Mouse (Mus musculus): ENCODE measurements at regions not wholly inside any gene's neighbourhood (a gene's known extent, or its start where the extent isn't known, plus 50 kb on each side); places are given as distances from the start of the nearest gene placed in this dataset.

DNA sequence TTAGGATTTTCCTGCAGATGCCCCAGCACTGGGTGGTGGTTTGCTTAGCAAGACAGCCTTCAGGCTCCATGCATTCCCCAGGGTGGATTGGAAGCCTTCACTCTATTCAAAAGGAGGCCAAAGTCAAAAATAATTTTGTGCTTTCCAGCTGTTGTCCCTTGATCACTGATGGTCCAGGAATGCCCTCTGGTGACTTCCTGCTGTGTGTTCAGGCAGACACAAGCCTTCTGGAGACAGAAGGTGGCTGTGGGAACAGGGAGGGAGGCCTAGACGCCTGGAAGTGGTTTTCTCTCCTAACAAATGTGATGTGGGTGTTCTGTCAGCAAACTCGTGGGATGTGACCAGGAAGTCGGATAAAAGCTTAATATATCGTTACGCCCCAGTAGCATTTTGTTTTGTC is 81.3 kb downstream of the Atp6ap1l start:
- DNase-seq (ENCODE audit: low read depth, low spot score), result peak; percentile 42

DNA sequence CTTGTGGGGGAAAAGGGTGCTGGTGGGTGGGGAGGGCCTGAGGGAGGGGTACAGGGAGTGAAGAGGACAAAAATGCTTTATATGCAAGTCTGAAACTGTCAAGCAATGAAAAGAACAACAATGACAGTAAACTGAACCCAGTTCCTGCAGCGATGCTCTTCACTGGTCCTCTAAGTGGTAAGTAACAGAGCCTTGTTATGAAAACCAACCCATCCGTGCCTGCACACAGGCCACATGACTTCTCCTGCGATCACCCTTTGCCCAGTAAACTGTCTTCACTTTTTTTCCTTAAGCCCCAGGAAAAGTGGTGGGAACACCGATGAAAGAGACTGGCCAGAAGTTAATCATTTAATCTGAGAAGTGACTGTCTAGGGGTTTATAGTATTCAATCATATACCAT is 83.3 kb downstream of the Atp6ap1l start:
- no peak for DNase-seq (ENCODE audit: low read depth, low spot score)

DNA sequence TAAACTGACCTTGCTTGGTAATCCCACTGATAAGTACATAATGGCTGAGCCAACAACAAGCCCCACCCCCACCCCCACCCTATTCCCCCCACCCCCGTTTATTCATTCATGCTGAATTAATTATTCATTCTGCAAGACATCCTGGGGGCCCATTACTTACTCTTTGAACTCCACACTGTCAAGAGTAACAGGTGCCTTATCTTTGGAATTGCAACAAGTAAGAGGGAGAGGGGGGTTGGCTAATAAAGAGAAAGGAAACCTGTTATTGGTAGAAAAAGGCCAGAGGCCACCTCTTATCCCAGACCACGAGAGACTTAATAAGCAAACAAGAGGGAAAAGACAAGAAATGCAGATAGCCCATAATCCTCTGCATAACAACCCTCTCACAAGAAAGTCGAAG is 84.7 kb downstream of the Atp6ap1l start:
- no peak for DNase-seq (ENCODE audit: low read depth, low spot score)

DNA sequence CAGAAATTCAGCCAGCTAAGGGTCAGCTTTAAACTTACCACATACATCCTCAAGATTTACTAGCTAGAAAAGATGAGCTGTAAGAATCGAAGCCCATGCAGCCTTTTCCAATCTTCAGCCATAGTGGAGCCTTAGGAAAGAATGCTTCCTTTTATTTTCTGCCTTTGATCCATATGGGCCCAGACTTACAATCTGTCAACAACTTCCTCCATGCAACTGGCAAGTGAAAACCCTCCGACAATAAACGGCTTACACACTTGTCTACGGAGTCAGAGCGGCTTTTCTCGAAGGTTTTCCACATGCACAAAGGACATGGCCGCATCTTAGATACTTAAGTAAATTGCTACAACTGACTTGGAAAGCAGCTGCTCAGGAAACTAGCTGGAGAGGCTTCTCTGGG is 85.2 kb downstream of the Atp6ap1l start:
- DNase-seq (ENCODE audit: low read depth, low spot score), result no peak

DNA sequence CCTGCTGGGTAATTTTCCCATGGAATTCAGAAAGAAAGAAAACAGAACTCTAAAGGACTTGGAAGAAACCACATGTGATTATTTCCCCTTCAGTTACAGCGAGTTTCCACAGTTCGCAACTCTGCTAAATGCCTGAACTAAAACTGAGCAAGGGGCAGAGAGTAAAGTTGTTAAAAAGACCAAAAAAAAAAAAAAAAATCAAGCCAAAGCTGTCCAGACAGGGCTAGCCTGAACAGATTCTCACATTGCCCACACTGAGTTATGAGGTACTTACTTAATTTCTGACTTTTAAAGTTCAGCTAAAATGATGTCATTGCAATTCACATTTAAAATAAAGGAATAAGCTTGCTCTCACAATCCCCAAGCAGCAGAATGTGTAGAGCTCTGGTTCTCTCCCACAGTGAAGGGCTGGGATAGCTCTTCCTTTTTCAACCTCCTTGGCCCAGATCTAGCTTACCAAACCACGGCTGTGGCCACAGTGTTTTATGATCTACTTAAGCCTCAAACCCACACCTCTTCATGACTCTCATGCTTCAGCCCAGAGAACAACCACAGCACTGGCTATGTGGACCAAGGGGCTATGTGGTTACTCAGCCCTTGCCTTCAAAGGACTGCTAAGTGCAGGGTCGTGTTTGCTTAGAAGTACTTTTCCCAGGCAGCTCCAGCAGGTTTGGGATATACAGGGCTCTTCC is 90.8 kb downstream of the Atp6ap1l start:
- no peak for DNase-seq (ENCODE audit: low read depth, low spot score)

DNA sequence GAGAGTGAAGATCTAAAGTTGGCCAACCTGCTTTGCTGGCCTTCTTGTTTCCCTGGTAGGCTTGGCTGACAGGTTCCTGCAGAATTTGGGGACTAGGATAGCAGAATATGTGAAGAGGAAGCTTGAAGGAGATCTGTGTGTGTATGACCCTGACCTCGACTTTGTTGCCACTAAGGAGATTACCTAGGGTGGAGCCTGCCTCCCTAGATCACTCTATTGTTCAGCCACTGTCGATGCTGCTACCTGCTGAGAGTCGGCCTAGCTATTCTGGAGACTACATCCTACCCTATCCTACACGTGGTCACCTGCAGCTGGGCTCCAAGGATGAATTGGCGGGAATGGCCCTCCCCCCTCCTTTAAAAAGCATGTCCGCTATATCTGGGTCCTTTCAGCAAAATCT is 95.1 kb downstream of the Atp6ap1l start:
- DNase-seq (ENCODE audit: low read depth, low spot score), result no peak

DNA sequence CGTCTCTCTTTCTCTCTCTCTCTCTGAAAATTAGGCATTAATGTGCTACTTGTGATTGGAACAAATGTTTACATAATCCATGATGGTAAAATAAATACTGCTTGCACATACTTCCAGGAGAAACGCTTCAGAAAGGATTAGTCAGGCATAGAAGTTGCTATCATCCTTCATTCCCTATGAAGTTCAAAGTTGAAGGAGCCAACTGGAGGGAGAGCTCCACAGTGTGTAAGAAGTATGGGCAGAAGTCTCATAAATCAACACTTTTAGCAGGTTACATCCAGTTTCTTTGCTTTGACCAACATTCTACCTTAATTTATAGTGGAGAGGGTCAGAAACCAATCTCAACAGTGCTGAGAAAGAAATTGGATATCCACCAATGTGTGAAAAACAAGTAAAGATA is 105.5 kb downstream of the Atp6ap1l start:
- DNase-seq (ENCODE audit: low read depth, low spot score), result no peak

DNA sequence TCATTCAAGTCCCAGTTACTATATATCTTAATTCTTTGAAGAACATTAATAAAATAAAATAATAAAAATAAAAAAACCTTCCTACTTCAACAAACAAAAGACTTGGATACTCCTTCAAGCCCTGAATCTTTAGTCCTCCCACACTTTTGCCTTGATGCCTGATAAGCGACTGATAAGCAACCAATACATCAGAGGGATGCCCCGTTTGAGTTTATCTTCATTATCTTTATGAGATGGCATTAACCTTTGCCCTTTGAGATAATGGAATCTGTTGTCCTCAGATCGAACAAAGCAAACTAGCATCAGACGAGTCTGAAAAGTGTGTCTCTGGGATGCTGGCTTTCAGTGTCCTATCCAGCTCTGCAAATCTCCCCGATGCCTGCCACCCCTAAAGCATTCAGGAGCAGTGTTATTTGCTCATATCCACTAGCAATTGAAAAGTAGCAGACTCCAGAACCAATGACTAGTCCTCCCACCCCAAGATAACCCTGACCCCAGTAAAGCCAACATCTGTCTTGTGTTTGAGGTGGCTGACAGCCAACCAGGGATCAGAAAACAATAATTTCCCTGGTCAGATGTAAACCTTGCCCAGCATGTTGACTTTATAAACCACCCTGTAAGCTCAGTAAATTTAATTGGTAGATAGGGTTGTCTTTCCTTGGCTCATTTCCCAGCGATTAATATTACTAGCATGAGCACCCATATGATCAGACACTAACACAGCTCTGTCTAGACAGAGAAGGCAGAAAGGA is 106.2 kb downstream of the Atp6ap1l start:
- DNase-seq (ENCODE audit: low read depth, low spot score), result no peak

DNA sequence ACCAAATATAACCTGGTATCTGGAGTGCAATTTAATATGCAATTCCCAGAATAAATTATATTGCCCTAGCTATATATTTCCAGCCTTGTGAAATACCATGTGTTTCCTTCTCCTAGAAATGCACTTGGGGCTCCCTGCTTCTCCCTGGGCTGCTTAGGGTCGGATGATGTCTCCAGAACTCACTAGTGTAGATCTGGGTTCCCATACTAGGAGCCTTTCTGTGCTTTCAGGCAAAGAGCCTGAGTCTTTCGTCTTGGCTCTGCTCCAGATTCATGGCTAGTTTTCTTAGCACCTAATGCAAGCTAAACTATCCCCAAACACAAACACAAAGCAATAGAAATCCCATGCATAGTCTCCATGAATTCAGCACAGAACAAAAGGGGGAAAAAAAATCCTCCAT is 106.8 kb downstream of the Atp6ap1l start:
- no peak for DNase-seq (ENCODE audit: low read depth, low spot score)

DNA sequence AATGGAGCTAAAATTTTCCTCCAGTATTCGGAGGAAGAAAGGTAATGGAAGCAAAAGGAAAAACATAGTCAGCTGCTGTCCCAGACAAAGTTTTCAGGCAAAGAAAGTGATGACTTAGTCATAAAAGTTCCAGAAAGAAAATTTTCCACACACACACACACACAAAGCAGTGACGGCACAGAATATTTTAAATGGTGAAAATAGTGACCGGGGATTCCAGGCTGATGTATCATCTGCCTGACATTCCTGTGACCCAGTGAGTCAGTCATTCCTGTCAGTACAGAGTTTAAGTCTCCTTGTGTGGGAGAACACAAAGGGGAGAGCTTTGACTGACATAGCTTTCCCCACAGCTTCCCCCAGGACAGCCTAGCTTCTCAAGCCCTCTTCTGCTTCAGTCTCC is 107.9 kb downstream of the Atp6ap1l start:
- no peak for DNase-seq (ENCODE audit: low read depth, low spot score)

DNA sequence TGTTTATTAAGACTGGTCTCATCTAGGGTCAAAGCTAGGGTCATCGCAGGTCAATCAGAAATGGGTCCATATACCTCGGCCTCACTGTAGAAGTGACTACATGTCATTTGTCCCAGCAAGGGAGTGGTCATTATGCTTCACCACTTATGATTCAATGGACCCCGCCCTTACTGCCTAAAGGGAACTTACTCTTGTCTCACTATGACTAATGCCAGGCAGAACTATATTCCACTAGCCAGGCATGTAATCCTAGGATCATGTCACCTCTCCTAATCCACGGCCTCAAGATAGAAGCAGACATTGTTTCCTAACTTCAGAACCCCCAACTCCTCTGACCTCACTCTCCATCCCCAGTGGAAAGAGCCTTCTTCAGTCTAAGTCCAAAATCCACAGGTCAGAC is 108.3 kb downstream of the Atp6ap1l start:
- DNase-seq (ENCODE audit: low read depth, low spot score), result no peak

DNA sequence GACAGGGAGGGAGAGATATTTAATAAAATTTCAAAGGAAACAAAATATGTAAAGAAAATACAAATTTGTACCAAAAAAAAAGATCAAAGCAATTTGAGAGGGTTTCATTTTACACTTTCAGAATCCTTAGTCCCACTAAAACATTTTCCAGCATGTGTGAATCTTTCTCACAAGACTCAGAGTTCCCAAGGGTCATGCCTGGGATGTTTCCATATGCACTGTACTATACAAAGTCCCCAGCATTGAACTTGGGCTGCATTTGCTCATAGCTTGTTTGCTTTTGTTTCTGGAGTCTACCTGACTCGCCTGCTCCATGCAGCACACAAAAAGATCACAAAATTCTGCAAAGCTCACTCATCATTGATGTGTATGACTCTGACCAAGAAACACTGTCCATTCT is 122.7 kb downstream of the Atp6ap1l start:
- DNase-seq (ENCODE audit: low read depth, low spot score), result no peak

DNA sequence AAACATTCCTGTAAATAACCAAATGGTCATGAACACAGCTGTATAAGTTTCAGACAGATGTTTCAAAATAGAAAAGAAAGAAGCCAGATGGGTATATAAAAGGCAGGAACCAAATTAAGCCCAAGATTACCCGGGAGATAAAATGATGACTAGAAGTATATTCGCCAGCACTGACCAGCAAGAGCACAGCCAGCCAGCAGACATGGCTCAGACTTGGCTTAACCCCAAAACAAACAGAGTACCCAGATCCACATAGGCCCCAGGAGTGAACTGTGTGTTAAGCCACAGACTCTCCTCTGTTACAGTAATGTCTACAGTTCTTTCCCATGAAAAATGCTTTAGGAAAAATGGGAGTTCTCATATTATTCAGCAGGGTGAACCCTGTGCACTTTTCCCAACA is 123.2 kb downstream of the Atp6ap1l start:
- DNase-seq (ENCODE audit: low read depth, low spot score), result no peak

DNA sequence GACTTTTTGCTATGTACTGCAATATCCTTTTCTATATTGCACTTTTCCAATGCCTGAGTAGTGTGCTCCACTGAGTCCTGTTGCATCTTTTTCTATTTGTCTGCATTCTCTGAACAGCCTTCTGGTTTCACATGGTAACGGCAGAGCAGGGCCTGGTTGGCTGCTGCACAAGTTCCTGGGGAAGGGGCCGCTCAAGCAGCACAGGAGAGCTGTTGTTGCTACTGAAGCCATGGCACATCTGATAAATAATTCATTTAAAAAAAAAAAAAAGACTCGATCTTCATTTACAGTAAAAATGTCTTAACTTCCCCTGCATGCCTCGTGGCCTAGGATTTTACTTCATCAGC is 127.2 kb downstream of the Atp6ap1l start:
- DNase-seq (ENCODE audit: low read depth, low spot score), result no peak

DNA sequence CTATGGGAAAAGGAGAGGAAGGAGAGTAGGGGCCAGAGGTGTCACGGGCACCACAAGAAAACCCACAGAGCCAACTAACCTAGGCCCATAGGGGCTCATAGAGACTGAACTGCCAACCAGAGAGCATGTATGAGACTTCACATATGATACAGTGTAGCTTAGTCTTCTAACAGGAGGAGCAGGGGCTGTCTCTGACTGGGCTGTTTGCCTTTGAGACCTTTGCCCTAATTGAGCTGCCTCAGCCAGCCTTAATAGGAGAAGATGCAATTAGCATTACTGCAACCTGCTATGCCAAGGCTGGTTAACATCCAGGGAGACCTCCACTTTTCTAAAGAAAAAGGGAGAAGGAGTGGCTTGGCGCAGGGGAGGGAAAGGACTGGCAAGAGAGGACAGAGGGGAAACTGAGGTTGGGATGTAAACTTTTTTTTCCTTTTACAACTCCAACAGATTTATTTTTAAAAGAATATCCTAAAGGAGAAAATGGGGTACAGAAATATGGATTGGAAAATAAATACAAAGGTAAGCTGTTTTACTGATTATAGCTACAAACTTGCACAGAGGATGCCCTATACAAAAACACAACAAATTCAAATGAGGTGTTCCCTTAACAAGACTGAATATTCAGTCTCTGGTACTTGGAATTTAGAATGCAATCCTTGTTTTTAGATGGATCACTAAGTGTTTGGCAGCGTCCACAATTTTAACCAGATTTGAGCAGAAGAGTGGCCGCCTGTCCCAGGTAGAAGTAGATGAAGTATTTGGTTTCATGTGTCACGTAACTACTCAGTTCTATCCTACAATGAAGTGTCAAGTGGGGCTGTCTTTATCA is 127.8 kb downstream of the Atp6ap1l start:
- DNase-seq (ENCODE audit: low read depth, low spot score), result no peak

DNA sequence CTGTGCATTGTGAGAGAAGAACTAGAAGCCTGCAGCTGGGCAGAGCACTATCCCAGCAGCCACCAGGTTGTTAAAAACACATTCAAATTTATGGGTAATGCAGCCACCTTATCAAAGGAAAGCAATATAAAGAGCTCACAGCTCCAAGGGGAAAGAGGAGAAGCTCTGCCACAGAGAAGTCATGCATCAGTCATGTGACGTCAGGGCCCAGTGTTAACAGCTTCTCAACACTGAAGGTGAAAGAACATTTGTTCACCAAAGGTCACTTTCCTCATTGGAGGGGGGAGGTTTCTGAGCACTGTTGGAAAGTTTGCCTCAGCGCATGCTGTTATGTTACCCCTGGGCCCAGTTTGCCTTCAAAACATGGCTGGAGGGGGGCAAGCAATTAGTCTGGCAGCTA is 143.0 kb downstream of the Atp6ap1l start:
- no peak for DNase-seq (ENCODE audit: low read depth, low spot score)

DNA sequence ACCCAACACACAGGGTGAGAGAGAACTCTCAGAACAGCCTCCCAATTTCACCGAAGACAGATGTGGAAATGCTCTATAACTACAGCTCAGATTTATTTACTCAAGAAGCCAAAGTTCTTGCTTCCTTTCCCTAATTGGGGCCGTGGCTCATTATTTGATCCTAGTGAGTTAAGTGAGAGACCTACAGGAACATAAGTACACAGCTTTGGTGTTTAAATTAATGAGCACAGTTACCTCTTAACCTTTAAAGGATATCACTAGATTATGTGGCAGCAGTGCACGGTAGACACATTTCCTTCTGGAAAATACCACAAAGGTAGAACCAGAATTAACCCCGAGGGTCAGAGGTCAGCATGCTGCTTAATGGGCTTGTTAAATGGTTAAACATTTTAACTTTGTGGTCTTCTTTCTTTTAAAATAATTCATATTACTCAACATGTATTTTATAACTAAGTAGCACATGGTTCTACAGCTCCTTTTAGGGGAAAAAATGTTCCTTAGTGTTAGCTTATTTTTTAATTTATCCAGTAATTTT is 144.6 kb downstream of the Atp6ap1l start:
- DNase-seq (ENCODE audit: low read depth, low spot score), result no peak

DNA sequence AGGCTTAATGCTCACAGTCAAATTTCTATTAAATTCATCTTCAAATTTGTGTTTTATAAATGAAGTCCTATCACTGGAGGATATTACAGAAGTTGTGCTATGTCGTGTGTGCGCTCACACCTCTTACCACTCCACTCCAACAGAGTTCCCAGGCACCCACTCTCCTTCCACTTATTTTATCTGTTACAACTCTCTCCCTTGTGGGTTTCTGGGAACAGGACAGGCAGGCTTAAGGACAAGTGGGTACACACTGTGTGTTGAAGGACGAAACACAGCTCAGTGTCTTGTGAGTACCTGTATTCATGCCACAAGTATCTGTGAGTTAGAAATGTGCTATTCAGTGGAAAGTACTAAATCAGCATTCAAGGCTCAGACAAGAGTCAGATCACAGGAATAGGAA is 150.7 kb downstream of the Atp6ap1l start:
- no peak for DNase-seq (ENCODE audit: low read depth, low spot score)

DNA sequence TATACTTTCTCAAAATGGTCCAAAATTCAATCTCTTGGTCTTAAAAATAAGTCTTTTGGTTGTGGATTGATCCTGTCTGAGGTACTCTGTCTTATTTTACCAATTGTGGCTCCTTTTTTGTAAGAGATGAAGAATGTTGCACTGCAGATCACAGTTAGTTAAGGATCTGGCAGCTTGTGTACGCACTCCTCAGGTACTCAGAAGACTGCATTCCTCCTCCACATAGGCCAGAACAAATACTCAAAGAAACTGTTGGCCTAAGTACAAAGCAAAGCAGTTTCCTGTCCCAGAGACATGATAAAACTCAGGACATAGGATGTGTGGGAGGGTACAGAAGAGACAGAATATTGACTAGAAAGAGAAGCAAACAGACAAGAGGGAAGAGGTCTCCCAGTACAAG is 155.4 kb downstream of the Atp6ap1l start:
- DNase-seq (ENCODE audit: low read depth, low spot score), result no peak

DNA sequence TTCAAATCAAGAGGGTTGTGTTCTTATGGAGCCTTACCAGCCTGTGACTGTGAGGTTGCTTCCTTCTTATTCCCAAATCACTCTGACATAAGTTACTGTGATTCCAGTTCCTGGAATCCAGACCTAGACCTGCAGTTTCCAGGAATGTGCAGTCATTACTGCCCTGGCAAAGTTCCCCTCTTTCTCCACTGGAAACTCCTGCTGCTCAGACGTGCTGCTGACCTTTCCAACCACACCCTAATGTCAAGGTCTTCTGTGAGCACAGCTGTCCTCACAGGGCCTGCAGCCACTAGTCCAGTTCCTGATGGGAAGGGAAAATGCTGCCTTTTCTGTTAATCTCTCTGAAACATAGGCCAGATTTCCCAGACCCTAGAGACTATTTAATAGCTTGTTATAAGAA is 160.1 kb downstream of the Atp6ap1l start:
- no peak for DNase-seq (ENCODE audit: low read depth, low spot score)

DNA sequence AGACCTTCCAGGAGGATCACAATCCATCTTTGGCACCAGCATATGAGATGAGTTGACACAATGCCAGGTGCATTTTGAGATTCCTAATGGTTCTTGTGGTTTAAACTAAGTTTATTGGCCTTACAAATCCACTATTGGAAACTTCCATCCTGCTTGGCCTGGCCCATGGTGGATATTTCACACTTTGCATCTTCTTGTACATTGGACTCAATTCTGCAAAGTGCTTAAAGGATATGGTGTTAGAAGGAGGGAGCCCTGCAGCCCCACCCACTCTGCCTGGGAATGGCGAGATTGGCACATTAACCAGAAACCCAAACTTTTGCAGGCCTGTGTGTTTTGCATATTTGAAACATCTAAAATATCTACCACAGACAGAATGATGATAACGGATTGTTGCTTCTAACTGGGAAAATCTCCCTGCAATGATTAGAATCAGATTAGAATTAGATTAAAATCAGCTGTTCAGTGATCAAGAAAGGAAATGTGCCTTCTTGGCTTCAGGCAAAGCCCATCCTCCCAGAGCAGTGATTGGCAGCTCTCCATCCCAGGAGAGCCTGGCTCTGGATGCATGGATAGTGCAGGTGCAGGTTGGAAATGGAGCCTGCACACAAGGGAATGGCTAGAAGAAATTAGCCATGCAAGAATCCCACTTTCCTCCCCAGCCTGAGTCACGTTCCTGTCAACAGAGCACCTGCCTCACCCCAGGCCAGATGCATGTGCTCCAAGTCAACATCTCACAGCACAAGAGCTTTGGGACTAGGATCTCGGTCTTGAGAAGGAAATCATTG is 162.3 kb downstream of the Atp6ap1l start:
- DNase-seq (ENCODE audit: low read depth, low spot score), result no peak

DNA sequence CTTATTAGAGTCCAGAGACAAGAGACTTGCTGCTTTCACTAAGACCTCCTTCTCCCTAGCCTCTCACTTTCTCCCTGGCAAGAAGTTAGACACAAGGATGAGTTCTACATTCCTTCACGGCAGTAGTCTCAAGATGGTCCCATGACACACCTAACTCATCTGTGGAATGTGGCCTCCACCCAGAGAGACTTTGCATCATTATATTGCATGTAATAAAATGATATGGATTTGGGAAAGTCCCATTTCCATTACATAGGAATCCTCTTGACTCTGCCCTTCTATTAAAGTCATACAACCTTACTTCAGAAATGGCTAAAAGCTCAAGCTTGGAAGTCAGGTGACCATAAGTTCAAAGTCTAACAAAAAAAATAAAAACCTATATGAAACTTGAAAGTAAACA is 165.4 kb downstream of the Atp6ap1l start:
- DNase-seq (ENCODE audit: low read depth, low spot score), result no peak
